Mouse (Mus musculus) bone marrow, adult 2 months (tissue): ENCODE measurements around the gene Teddm1b. TPM values are rescaled to one million over a fixed set of nuclear protein-coding genes. Genes with fewer than 3 reads are reported as not detected.

Experiments
- H3K27ac ChIP-seq: fragments of 200-500 bp; 2 replicates; pipeline ENCODE4 v1.5.1; 2012; ENCODE audit warnings: low read depth, mild to moderate bottlenecking, control low read depth, inconsistent platforms, low read length; ENCODE audit not compliant: control insufficient read depth, poor library complexity, insufficient read depth
- H3K4me1 ChIP-seq: fragments of 200-500 bp; 2 replicates; pipeline ENCODE4 v1.6.1; 2011; ENCODE audit warnings: low read length; ENCODE audit not compliant: control insufficient read depth, insufficient read depth
- H3K4me3 ChIP-seq: fragments of 200-500 bp; replicated peaks from 2 replicates; pipeline ENCODE3; 2011; ENCODE audit warnings: mild to moderate bottlenecking, low read depth, low read length, control low read depth; ENCODE audit not compliant: control insufficient read depth
- CTCF ChIP-seq: fragments of 200-500 bp; IDR thresholded peaks from 2 replicates; pipeline ENCODE4 v1.5.1; 2011; ENCODE audit warnings: low read length, control low read depth; ENCODE audit not compliant: control insufficient read depth, insufficient read depth
- POLR2A ChIP-seq: fragments of 200-500 bp; IDR thresholded peaks from 2 replicates; pipeline ENCODE4 v1.6.1; 2011; ENCODE audit warnings: low read depth, mild to moderate bottlenecking, control low read depth, low read length, borderline replicate concordance; ENCODE audit not compliant: control insufficient read depth
- WGBS: fragments of 180-500 bp; shearing (Covaris S2); methylation state at CpG from one replicate; pipeline ENCODE4 v1.1.7; 2018; 5-methylcytosine and 5-hydroxymethylcytosine counted together
- polyA plus RNA-seq: library from polyadenylated mRNA; stranded (reverse); fragments of >200 nt; gene quantifications from 2 replicates; pipeline ENCODE4 v1.2.4, GENCODE M21; 2011; ENCODE audit warnings: low replicate concordance; ENCODE audit not compliant: missing spikeins, insufficient read depth, insufficient read length

Gene Teddm1b
- polyA plus RNA-seq, 1 experiment, result not detected

DNA sequence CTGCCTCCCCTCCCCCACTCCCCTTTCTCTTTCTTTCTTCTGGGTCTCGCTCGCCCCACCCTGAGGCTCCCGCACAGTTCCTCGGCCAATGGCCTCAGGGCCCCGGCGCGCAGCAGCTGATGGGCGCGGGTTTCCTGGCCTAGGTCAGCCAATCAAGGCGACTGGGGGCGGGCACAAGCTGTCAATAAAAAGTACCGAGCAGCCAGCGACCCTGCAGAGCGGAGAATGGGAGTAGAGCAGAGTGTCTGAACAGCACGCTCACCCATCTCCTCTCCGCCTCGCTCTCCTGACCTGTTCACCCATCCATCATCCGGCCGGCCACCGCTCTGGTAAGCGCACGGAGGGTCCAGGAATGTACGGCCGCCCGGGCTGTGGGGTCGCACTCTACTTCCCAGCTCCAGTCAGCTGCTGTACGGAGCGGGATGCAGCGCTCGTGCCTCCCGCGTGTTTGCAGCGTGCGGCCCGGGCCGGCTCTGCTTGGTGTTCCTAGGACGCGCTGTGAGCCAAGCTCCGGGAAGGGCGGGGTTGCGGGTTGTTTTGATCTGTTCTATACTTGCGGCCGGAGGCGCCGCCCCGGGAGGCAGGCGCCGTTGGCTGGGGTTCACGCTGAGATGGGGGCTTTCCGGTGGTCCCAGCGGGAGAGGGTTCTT is 25.7 kb downstream of the Teddm1b start, which contains the start of the genes Glul and Teddm2:
Gene Glul (plus strand): TSS at position 214 of the 650 bp plus-strand sequence.
Gene Teddm2 (minus strand): TSS at position 498 of the 650 bp plus-strand sequence.
- H3K27ac ChIP-seq, result peak within 1 kb of the TSS; percentile 97
- TF ChIP-seq POLR2A, result peak; percentile 99
- TF ChIP-seq CTCF, result no peak
- peak within 1 kb of the TSS; percentile 97 for H3K4me3 ChIP-seq
- under 1% methylated on average over 51 of the region's 51 CpGs for WGBS
- H3K4me1 ChIP-seq, result no peaks in the 10 kb centered on the region

GRCm38 (mm10) chr1:153900381-153900780 is 26.2 kb downstream of the Teddm1b start:
- Histone ChIP-seq H3K4me1 (no peaks in the 10 kb centered on the region), H3K4me3 (peak overlapping the region; percentile 97), H3K27ac (peak overlapping the region; percentile 97)
- WGBS, result under 1% methylated on average over 36 of the region's 36 CpGs
- TF ChIP-seq POLR2A, result no peak

DNA sequence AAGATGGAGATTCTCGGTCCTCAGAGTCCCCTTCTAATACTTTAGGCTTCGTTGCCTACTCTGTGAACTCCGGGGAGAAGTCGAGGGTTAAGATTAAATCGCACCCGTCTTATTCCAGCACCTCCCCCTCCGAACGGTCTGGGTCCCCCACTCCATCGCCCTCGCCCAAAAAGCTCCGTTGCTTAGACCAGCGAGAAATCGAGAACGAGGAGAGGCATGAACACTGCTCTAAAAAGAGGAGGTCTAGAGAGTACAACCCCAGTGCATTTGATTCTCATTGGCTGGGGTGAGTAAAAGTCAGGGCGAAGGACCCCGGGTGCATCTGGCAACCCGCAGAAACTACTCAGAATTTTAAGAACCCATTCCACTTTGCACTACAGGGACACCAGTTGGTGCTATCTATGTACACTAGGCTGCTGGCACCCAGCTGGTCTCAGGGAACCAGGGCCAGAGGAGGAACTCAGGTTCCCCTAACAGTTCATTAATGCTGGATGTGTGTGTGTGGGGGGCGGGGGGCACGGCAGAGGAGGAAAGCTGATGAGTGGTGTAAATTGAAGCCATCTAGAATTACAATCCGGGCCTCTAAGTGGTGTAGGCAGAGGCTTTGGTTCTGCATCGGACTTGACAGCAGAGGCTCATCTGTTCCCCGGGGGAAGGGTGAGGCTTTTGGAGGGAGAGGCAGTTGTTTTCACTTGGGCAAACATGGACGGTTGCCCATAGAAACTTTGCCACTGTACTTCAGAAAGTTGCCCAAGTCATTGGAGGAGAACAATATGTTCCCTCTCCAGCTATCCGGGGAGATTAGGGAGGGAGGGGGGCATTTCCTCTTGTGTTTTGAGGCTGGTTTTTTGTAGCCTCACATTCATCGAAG is 26.9 kb downstream of the Teddm1b start:
- H3K27ac ChIP-seq, result peak overlapping the region; percentile 97
- TF ChIP-seq POLR2A (no peak), CTCF (no peak)
- no peaks in the 10 kb centered on the region for H3K4me1 ChIP-seq
- peak overlapping the region; percentile 97 for H3K4me3 ChIP-seq
- 2% methylated on average over 25 of the region's 25 CpGs for WGBS

DNA sequence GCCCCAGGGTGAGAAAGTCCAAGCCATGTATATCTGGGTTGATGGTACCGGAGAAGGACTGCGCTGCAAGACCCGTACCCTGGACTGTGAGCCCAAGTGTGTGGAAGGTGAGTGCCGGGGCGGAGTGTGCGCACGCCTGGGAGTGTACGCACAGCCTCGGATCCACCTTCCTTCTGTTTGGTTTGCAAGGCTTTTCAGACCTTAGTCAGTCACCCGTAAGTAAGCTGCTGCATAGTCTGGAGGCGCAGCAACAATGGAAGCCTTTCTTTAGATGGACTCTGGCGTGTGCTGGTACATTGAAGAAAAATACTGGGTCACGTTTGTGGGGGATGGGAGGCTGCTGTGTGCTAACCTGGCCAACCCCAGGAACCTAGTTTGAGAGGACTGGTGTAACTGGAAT is 28.9 kb downstream of the Teddm1b start:
- WGBS, result 94% methylated on average over 13 of the region's 13 CpGs
- Histone ChIP-seq H3K27ac (no peak overlapping the region), H3K4me1 (no peaks in the 10 kb centered on the region), H3K4me3 (no peak overlapping the region)
- TF ChIP-seq CTCF (no peak), POLR2A (no peak)

- Histone ChIP-seq H3K27ac (no peak overlapping the region), H3K4me1 (no peaks in the 10 kb centered on the region), H3K4me3 (no peak overlapping the region)
- TF ChIP-seq POLR2A, result no peak
- no peak for TF ChIP-seq CTCF
- 94% methylated on average over 14 of the region's 14 CpGs for WGBS
These were observed 30.1 kb downstream of the Teddm1b start for GRCm38 (mm10) chr1:153904236-153904635.

GRCm38 (mm10) chr1:153905884-153906283 is 31.7 kb downstream of the Teddm1b start:
- H3K27ac ChIP-seq, result no peak overlapping the region
- TF ChIP-seq CTCF (no peak), POLR2A (no peak)
- WGBS, result 94% methylated on average over 3 of the region's 3 CpGs
- H3K4me3 ChIP-seq, result no peak overlapping the region
- peaks cover 2% of the 10 kb centered on the region; the same call in 1 of the 2 replicates for H3K4me1 ChIP-seq

DNA sequence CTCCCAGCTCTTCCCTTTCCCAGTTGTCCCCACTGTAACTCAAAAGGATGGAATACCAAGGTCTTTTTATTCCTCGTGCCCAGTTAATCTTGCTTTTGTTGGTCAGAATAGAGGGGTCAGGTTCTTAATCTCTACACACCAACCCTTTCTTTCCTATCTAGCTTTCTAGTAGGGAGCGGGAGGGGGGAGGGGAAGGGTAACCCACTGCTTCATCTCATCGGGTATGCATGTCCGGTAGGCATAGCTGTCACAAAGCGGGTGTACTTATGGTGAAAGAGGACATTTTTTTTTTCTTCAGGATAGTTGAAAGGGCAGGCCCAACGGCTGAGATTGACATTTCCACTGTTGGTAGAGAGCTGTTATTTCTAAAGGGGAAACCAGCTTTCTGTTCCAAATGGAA is 34.1 kb downstream of the Teddm1b start:
- Histone ChIP-seq H3K4me3 (no peak overlapping the region), H3K4me1 (peaks cover 2% of the 10 kb centered on the region; the same call in 1 of the 2 replicates), H3K27ac (no peak overlapping the region)
- WGBS, result 48% methylated on average over 6 of the region's 6 CpGs
- no peak for TF ChIP-seq CTCF
- TF ChIP-seq POLR2A, result no peak

DNA sequence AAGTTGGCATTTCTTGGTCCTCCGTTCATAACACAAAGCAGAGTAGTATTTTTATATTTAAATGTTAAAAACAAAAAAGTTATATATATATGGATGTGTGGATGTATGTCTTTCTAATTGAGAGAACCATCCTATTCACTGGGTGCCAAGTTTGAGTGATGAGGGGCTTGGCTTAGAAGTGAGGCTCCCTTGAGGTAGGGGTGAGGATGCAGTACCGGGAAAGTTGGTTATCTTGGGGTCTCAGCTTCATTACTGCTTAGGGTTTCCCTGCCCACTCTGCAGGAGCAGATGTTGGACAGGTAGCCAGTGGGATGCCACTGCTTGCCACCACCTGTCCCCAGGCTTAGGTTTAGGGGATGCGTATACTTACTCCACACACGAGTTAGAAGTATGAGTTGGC is 34.6 kb downstream of the Teddm1b start:
- TF ChIP-seq POLR2A (no peak), CTCF (no peak)
- Histone ChIP-seq H3K27ac (no peak overlapping the region), H3K4me3 (no peak overlapping the region), H3K4me1 (peaks cover 2% of the 10 kb centered on the region)
- WGBS, result 70% methylated on average over 4 of the region's 4 CpGs
